Mouse (Mus musculus) lung, embryonic 14.5 days (tissue): ENCODE results near the gene Cpsf4l. TPM values are rescaled to one million over a fixed set of nuclear protein-coding genes. Genes with fewer than 3 reads are reported as not detected.

Experiments
- ATAC-seq: fragments of 200-750 bp; cut with Nextera tagmentation; 2 replicates; pipeline ENCODE4 v1.8.0; 2017; ENCODE audit warnings: mild to moderate bottlenecking, moderate TSS enrichment, moderate library complexity; ENCODE audit not compliant: insufficient read depth
- DNase-seq: peaks from one replicate; pipeline ENCODE4 v3.0.0-alpha.2; 2015
- H3K27ac ChIP-seq: fragments of 300-500 bp; sonication (generic); 2 replicates; pipeline ENCODE4 v1.5.1; 2014; ENCODE audit warnings: low read depth, mild to moderate bottlenecking, moderate library complexity
- H3K27me3 ChIP-seq: fragments of 300-500 bp; sonication (generic); 2 replicates; pipeline ENCODE4 v1.6.1; 2014; ENCODE audit warnings: low read length, control low read depth; ENCODE audit not compliant: insufficient read depth
- H3K36me3 ChIP-seq: fragments of 300-500 bp; sonication (generic); 2 replicates; pipeline ENCODE4 v1.6.1; 2014; ENCODE audit warnings: control low read depth; ENCODE audit not compliant: insufficient read depth
- H3K4me1 ChIP-seq: fragments of 300-500 bp; sonication (generic); 2 replicates; pipeline ENCODE4 v1.6.1; 2014; ENCODE audit warnings: antibody characterized with exemption, control low read depth; ENCODE audit not compliant: insufficient read depth
- H3K4me2 ChIP-seq: fragments of 300-500 bp; sonication (generic); 2 replicates; pipeline ENCODE4 v1.6.1; 2014; ENCODE audit warnings: mild to moderate bottlenecking
- H3K4me3 ChIP-seq: fragments of 300-500 bp; sonication (generic); 2 replicates; pipeline ENCODE4 v1.5.1; 2014; ENCODE audit warnings: low read depth, low read length
- H3K9ac ChIP-seq: fragments of 300-500 bp; sonication (generic); 2 replicates; pipeline ENCODE4 v1.6.1; 2014
- H3K9me3 ChIP-seq: fragments of 300-500 bp; sonication (generic); 2 replicates; pipeline ENCODE4 v1.6.1; 2016; ENCODE audit warnings: low read depth, low read length, control low read depth
- CTCF ChIP-seq: IDR thresholded peaks from 2 replicates; pipeline ENCODE4 v1.5.1; 2016; ENCODE audit warnings: antibody characterized with exemption, low read depth
- WGBS: fragments of 180-500 bp; shearing (Covaris S2); extraction: QIAGEN DNeasy Blood & Tissue Kit; methylation state at CpG from one replicate; pipeline ENCODE4 v1.1.7; 2014; 5-methylcytosine and 5-hydroxymethylcytosine counted together
- polyA plus RNA-seq: library from polyadenylated mRNA; unstranded; fragments of >200 nt; fragmentation: Nextera tagmentation; extraction: Ambion mirVana; gene quantifications from 2 replicates; pipeline ENCODE4 v1.2.1, GENCODE M21; 2014

The Cpsf4l gene
- polyA plus RNA-seq, result 0.35 and 0.59 TPM in 2 replicates

GRCm38 (mm10) chr11:113709731-113710256 is at the start of gene Cpsf4l:
TSS of gene Cpsf4l (minus strand) at chr11:113710017.
- ATAC-seq, result peak; percentile 70; the same call in 1 of the 2 replicates
- H3K9ac ChIP-seq, result peak within 1 kb of the TSS; percentile 34
- H3K36me3 ChIP-seq, result 0 out of 2 replicates have a peak, but pooled peaks cover 5% of the 10 kb centered on the region
- whole genome bisulfite sequencing, result 11% methylated on average over 11 of the region's 11 CpGs
- H3K27ac ChIP-seq, result peak within 1 kb of the TSS; percentile 74
- peaks cover 15% of the 10 kb centered on the region for H3K4me1 ChIP-seq
- H3K27me3 ChIP-seq, result no peaks in the 10 kb centered on the region
- DNase-seq, result peak; percentile 65
- peak within 1 kb of the TSS; percentile 23 for H3K4me2 ChIP-seq
- H3K4me3 ChIP-seq, result no peak within 1 kb of the TSS
- no peaks in the 10 kb centered on the region for H3K9me3 ChIP-seq
- TF ChIP-seq CTCF, result no peak

GRCm38 (mm10) chr11:113758851-113759250 is 49.0 kb upstream of the Cpsf4l start:
- no peak overlapping the region for H3K9ac ChIP-seq
- H3K4me2 ChIP-seq, result no peak overlapping the region
- peaks cover 8% of the 10 kb centered on the region; the same call in 1 of the 2 replicates for H3K4me1 ChIP-seq
- DNase-seq (no peak), ATAC-seq (no peak)
- H3K4me3 ChIP-seq, result no peak overlapping the region
- WGBS, result 89% methylated on average over 5 of the region's 5 CpGs
- no peaks in the 10 kb centered on the region for H3K9me3 ChIP-seq
- H3K27me3 ChIP-seq, result no peaks in the 10 kb centered on the region
- no peaks in the 10 kb centered on the region for H3K36me3 ChIP-seq
- H3K27ac ChIP-seq, result no peak overlapping the region
- TF ChIP-seq CTCF, result no peak

- H3K4me3 ChIP-seq, result no peak overlapping the region
- ATAC-seq (no peak), DNase-seq (no peak)
- H3K9me3 ChIP-seq, result no peaks in the 10 kb centered on the region
- H3K27me3 ChIP-seq, result no peaks in the 10 kb centered on the region
- no peaks in the 10 kb centered on the region for H3K36me3 ChIP-seq
- no peak for TF ChIP-seq CTCF
- H3K27ac ChIP-seq, result no peak overlapping the region
- WGBS, result 89% methylated on average over 12 of the region's 12 CpGs
- no peak overlapping the region for H3K9ac ChIP-seq
- no peak overlapping the region for H3K4me2 ChIP-seq
- H3K4me1 ChIP-seq, result no peaks in the 10 kb centered on the region
Measured at GRCm38 (mm10) chr11:113756578-113756977, 46.8 kb upstream of the Cpsf4l start.

DNA sequence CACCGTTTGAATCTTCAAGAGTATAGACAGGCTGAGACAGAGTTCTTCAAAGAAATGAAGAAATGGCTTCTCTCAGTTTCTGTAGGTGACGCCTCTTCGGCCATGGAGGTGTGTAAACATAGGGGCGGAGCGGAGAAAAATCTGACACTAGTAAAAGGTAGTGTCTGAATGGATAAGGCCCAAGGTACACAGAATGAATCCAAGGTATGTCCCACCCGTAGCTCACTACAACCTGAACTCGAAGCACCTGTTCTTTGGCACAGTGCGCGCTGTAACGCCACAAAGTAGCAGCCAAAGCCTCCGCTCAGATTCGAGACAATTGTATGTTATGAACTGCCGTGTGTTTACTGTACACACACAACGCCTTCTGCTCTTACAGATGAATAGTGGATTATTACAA is 46.1 kb upstream of the Cpsf4l start:
- Histone ChIP-seq H3K27me3 (no peaks in the 10 kb centered on the region), H3K4me2 (no peak overlapping the region), H3K4me1 (no peaks in the 10 kb centered on the region), H3K4me3 (no peak overlapping the region), H3K9ac (no peak overlapping the region), H3K36me3 (no peaks in the 10 kb centered on the region), H3K9me3 (no peaks in the 10 kb centered on the region), H3K27ac (no peak overlapping the region)
- DNase-seq (no peak), ATAC-seq (no peak)
- TF ChIP-seq CTCF, result no peak
- 73% methylated on average over 14 of the region's 14 CpGs for WGBS

DNA sequence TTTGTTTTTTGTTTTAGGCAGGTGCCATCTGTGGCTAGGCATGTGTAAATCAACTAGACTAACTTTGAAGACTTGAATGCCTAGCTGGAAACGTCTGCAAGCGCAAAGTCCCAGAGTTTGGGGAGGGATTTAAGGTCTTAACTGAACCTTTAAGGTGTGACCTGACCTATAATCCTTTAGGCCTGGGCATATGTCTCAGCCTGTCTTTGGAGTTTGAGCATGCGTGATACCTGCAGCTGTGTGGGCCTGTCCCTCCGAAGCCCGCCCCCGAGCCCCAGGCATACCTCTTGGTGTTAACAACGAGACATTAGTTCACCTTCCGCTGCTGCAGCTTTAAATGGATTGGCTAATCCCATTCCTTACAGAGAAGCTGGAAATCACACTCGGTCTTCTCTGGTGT is 45.0 kb upstream of the Cpsf4l start:
- ATAC-seq, result no peak
- no peak overlapping the region for H3K27ac ChIP-seq

GRCm38 (mm10) chr11:113752685-113753430 is 43.0 kb upstream of the Cpsf4l start:
- H3K4me2 ChIP-seq, result peak overlapping the region; percentile 91
- H3K4me3 ChIP-seq, result peak overlapping the region; percentile 89; the same call in 1 of the 2 replicates
- DNase-seq (no peak), ATAC-seq (no peak)
- peaks cover 9% of the 10 kb centered on the region for H3K4me1 ChIP-seq
- 95% methylated on average over 10 of the region's 10 CpGs for WGBS
- peak overlapping the region; percentile 98; the same call in 1 of the 2 replicates for H3K27ac ChIP-seq
- no peak overlapping the region; the same call in 1 of the 2 replicates for H3K9ac ChIP-seq
- H3K9me3 ChIP-seq, result no peaks in the 10 kb centered on the region
- peaks cover 10% of the 10 kb centered on the region for H3K36me3 ChIP-seq
- no peak for TF ChIP-seq CTCF
- H3K27me3 ChIP-seq, result no peaks in the 10 kb centered on the region

More for the DNA sequence above, 45.0 kb upstream of the Cpsf4l start:
- Histone ChIP-seq H3K36me3 (no peaks in the 10 kb centered on the region), H3K4me1 (no peaks in the 10 kb centered on the region), H3K27me3 (no peaks in the 10 kb centered on the region), H3K4me2 (no peak overlapping the region), H3K9ac (no peak overlapping the region), H3K4me3 (no peak overlapping the region), H3K9me3 (no peaks in the 10 kb centered on the region)
- DNase-seq, result no peak
- 49% methylated on average over 9 of the region's 9 CpGs for WGBS
- TF ChIP-seq CTCF, result no peak

DNA sequence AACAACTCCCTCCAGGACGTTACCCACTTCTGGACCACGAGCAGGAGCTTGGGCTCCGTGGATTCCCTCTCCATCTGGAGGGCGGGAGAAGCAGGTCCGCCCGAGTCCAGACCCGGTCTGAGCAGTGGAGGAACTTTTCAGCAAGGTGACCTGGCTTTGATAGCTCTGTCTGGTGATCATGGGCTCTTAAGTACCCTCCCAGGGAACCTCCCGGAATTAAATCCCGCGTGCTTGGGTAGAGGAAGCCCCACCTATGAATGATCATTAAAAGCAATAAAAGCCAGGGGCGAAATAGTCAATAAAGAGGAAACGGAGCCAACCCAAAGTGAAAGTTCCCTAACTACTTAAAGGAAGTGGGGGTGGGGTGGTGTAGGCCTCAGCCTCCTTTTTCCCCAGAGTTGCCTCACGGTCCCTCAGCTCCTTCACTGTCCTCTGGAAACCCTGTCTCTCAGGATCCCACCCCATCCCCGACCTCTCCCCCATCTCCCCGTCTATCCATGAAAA is 42.4 kb upstream of the Cpsf4l start:
- no peak for TF ChIP-seq CTCF
- peak overlapping the region; percentile 91 for H3K4me2 ChIP-seq
- 18% methylated on average over 15 of the region's 15 CpGs for WGBS
- ATAC-seq (no peak), DNase-seq (peak; percentile 37)
- peaks cover 15% of the 10 kb centered on the region for H3K4me1 ChIP-seq
- H3K4me3 ChIP-seq, result peak overlapping the region; percentile 89
- H3K9ac ChIP-seq, result peak overlapping the region; percentile 93
- peak overlapping the region; percentile 98 for H3K27ac ChIP-seq
- peaks cover 10% of the 10 kb centered on the region for H3K36me3 ChIP-seq
- H3K27me3 ChIP-seq, result no peaks in the 10 kb centered on the region
- no peaks in the 10 kb centered on the region for H3K9me3 ChIP-seq
